Mouse (Mus musculus) embryo, embryonic 10 days (tissue): ENCODE data around the gene Mettl7b.

Source experiments
- DNase-seq: peaks from one replicate; pipeline ENCODE4 v3.0.0-alpha.2; 2015; ENCODE audit warnings: low spot score

Mettl7b gene

DNA sequence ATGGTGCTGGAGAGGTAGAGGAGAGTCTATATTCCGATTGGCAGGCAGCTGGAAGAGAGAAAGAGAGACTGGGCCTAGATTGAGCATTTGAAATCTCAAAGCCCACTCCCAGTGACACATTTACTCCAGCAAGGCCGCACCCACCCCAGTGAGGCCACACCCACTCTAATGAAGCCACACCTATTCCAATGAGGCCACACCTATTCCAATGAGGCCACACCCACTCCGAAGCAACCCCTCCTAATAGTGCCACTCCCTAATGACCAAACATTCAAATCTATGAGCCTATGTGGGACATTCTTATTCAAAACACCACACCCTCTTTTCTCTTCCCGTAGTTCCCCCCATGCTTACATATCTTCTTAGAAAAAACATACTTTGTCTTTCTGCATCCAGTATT is 13.3 kb downstream of the Mettl7b start:
- no peak for DNase-seq

DNA sequence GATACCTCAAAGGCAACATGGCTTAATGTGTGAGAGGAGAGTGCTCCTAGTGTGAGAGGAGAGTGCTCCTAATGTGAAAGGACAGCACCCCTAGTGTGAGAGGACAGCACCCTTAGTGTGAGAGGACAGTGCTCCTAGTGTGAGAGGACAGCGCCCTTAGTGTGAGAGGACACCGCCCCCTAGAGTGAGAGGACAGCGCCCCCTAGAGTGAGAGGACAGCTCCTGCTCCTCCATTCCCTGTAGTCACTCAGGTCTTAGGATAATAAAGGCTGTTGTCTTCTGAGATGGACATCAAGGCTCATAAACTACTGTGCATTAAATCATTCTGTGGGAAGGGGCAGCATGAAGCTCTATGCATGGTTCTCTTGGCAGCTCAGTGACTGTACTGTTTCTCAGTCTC is 15.1 kb downstream of the Mettl7b start:
- peak; percentile 23 for DNase-seq

DNA sequence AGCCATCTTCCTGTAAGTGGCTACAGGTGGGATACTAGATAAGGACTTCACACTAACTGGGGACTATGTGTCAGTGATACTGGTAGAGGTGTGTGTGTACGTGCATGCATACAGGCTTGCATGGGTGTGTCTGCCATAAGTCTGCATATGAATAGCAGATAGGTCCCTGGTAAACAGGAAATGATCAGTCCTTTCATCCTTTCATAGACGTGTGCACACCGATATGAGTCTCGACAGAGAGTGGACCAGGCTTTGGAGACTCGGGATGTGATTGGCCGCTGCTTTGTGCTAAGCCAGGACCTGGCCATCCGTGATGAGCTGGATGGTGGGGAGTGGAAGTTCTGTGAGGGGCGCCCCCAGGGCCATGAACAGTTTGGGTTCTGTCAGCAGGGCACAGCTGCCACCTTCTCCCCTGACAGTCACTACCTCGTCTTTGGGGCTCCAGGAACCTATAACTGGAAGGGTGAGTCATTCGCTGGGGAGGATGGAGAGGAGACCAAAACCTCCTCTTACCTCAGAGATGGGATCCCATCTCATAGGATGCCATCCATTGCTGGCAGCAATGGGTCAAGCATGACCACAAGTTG is 20.2 kb downstream of the Mettl7b start:
- DNase-seq = no peak

DNA sequence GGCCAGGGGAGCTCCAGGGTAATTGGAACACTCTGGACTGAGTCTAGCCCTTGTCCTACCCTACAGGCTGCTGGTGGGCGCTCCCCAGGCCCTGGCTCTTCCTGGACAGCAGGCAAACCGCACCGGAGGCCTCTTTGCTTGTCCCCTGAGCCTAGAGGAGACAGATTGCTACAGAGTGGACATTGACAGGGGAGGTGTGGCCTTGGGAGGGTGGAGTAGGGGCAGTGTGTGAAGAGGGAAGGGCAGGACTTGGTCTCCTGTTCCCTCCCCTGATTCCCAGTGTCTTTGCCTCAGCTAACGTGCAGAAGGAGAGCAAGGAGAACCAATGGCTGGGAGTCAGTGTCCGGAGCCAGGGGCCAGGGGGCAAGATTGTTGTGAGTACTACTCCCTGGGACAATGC is 21.8 kb downstream of the Mettl7b start:
- no peak for DNase-seq

DNA sequence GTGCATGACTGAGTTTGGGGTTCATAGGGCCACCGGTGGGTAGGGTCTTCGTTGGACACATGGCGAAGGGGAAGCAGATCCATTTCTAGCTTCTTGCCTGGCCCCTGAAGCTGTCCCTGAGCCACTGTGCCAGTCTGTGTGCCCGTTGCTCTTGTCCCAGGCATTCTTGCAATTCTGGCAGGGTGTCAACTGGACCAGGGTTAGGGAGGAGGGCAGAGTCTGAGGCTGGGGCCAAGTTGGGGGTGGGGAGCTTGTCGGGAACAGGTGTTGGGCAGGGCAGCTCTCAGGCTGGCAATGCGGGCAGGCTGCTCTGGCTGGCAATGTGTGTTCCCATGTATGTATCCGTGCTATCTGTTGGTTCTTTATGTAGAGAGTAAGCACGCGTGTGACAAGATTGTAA is 22.3 kb downstream of the Mettl7b start:
- no peak for DNase-seq

DNA sequence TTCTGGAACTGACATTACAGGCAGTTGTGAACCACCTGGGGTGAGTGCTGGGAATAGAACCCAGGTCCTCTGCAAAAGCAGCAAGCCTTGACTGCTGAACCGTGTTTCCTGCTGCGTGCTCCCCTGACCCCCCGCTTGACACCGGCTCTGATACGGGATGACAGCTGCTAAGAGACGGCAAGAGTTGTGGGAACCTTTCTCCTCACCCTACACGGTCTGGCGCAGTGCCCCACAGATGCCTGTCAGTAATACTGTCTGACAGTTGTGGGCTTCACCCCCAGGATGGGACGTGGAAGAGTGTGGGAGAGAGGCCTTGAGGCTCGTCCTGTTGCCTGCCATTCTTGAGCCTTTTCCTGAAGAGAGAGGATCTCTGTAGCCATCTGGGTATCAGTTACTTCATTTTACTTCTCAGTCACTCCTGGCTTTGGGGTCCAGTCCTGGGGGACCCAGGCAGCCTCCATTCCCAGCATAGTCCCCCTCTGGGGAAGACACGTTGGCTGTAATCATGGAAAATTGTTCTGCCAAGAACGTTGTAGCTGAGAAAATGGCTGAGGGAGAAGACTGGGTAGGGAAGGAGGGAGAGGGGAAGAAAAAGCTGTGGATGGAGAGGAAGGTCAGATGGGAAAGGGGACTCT is 22.9 kb downstream of the Mettl7b start:
- no peak for DNase-seq

DNA sequence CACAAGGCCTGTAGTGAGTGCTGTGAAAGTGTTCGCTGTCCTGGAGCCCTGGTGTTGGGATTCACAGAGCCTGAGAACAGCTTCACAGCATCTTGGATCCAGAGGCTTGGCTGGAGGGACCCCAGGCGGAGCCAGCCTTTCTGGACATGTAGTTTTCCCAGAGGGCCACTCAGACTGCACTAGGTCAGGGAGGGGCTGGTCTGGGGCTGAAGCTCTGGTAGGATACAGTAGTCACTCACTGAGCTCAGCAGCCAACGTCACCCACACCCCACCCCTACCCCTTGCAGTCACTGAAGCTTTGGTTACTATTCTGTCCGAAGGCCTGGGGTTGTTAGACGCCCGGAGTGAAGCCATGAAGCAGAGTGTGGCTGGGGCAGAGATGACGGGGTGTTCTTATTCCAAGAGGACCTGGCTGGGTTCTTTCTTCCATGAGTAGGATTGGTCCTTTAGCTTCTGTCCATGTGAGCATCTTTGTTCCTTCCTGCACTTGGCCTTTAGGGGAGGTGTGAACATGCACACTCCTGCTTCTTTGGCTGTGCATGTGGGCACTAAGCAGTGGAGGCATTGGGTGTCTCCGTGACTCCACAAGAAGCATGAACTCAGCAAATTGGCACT is 24.9 kb downstream of the Mettl7b start:
- no peak for DNase-seq

DNA sequence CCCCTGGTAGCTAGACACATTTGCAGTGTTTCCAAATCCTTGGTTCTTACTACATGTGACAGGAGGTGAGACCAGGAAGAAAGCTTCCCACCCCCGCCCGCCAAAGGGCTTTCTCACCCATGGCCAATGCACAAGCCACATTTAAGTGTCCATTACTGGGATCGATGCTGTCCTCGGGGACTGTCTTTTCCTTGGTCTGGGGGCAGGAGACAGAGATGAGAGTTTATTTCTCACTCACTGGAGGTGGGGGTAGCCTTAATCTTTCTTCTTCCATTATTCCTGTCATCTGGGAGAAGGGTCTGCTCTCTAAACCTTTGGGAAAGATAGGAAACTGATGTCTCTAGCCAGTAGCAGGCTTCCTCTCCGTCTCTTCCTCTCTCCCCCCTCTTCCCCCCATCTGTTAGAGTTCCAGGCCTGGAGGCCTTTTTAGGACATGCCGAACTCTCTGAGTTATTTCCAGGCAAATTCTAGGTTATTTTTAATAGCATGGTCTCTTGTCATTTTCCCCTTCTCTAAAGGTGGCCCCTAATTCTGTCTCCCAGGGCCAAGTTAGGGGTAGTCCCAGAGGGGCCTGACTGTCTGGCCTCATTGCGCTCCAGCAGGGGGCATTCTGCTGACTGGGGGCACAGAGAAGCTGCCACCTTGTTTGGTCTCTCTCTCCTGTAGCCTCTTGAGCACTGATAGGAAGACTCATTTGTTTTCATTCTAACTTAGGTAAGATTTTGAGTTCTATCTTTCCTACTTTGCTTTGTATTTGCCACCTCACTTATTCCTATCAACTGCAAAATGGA is 25.6 kb downstream of the Mettl7b start:
- DNase-seq = no peak

DNA sequence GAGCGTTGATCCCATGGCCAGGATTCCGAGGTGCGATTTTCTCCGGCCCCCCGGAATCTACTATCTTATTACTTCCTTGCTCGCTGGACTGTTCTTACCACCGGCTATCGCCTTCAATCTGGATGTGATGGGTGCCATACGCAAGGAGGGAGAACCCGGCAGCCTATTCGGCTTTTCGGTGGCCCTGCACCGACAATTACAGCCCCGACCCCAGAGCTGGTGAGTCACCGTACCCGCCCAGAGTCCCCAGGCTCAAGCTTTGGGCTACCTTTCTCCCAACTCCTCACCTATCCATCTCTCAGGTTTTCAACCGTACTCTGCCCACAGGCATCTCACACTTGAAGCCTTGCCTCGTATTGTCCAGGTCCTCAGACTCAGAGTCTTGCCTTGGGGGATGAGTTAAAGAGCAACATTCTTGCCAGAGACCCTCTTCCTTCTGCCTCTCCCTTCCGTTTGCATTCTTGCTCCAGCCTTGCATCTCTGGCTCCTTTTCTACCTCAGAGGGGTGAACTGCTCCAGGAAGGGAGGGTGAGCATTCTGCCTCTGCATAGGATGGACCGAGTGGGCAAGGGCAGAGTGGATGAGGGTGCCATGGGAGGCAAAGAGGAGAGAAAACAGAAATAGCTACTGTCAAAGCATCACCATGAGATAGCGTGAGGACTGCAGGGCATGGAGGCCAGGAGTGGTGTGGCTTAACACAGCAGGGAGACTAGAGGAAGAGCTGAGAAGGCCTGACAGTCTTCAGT is 26.6 kb downstream of the Mettl7b start:
- DNase-seq = no peak

DNA sequence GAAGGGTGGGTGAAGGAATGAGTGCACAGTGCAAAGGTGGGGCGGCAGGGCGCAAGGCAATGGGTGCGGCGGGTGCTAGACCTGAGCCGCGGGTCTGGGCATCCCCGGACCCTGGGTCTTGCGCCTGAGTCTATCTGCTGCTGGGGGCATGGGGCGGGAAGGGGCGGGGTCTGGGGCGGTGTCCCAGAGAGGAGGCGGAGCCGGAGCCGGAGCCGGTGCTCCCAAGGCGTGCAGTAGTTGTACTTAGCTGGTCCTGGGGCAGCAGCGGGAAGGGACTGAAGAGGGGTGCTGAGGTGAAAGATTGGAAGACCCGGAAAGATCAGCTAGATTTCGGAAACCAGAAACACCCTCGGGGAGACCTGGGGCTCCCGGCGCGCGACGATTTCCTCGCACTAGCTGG is 27.2 kb downstream of the Mettl7b start, which contains the start of gene Itga7:
Gene Itga7, plus strand, starts transcription at position 245 of the 400 bp plus-strand sequence.
- DNase-seq = peak; percentile 64

DNA sequence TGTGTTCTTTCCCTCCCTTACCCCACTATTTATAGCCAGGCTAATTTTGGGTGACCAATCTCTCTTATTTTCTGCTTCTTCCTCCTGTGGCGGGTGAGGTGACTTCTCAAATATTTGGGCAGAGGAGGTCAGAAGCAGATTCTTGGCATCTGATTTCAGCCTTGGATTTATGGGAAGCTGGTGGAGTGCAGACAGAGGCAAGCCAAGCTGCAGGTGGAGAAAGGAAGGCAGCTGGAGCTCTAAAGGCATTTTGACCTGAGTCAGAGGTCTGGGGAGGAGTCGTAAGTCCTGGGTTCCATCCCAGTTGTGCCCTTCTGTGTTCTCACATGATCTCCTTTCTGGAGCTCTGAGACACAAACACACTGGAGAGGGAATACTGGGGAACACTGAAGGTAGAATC is 29.3 kb downstream of the Mettl7b start:
- DNase-seq = no peak

DNA sequence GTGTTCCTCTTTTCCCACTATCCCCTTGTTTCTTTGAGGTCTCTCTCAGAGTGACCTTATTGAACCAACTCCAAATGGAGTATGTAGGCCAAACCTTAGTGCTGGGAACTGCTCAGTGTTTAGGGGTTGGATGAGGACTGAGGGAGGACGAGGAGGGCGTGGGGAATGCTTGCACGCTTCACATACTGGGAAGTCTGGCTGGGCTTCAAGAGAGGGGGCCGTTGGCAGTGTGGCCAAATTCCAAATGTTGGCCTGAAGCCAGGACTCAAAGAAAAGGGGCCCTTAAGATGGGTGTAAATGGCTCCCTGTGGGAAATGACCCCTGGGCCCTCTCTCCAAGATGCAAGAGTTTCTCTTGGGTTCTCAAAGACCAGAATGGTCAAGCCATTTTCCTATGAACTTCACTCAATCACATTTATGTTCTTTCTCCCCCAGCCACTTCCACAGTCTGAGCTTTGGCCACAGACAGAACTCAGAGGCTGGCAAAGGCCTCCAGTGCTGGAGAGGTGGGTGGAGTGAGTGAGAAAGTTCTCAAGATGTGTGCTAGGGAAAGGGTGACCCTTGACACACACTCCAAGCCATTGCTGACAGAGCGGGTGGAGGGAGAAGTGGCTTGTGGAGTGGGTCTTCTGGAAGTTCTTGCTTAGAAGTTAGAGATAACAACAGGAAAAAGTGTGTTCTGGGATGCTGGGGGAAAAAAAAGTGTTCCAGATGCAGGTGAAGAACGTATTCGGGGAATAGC is 31.0 kb downstream of the Mettl7b start:
- DNase-seq = no peak

DNA sequence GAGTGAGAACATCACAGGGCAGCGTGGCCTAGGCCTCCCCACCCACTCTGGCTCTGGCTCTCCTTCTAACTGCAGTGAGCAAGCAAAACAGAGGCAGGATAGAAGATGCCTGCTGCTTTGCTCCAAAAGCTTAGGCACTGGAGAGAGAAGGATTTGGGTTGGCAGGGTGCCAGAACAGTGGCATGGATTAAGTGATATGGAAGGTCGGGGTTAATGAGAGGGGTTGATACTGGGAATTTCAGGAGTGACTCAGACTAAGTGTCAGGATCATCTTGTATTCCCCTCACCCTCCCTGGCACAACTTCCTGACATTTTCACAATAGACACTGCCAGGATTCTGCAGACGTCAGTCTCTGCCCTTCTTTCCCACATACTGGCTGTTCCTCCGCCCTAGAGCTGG is 32.4 kb downstream of the Mettl7b start:
- DNase-seq = no peak

DNA sequence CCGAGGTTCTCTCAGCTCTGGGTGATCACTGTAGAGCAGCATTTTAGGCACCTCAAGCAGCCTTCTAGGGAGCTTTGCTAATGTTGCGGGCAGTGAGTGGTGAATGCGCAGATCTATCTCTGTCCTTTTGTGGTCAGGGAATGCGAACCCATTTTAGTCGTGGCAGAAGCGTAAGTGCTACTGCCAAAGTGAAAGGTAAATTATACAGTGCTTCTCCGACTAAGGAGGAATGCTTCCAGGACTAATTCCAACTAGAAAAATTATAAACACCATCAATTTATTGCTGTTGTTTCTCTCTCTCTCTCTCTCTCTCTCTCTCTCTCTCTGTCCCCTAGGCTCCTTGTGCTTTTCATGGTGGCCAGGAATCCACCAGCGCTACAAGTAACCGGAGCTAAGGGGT is 36.9 kb downstream of the Mettl7b start, which contains the start of gene Bloc1s1:
Gene Bloc1s1, minus strand, starts transcription at position 101 of the 400 bp plus-strand sequence.
- no peak for DNase-seq

DNA sequence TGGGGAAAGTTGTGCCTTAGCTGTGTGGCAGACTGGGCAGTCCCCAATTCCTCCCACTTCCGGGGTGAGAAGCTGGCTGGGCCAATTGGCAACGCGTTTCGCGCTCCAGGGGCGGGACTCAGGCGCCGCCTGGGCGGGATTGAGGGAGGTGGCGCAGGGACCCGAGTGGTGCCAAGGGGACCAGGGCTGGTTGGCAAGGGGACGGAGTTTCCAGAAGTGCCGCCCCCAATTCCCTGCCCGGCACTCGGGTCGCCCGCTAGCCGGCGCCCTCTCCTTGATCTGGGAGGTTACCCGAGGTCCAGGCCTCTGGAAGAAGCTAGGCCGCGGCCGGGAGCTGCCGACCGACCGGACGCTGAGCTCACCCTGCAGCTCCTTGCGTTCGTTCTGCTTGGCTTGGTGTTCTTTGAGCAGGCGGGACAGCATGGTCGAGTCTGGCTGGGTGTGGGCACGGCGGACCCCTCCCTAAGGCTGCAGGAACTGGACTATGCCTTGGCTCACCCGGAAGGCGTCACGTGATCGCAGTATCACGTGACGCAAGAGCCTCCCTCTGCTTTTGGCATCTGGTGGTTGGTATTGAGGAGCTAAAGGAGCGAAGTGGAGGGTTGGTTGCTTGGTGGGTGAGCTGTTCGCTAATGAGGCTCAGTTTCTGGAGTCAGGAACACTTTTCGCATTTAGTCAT is 37.6 kb downstream of the Mettl7b start:
- DNase-seq = peak; percentile 85

DNA sequence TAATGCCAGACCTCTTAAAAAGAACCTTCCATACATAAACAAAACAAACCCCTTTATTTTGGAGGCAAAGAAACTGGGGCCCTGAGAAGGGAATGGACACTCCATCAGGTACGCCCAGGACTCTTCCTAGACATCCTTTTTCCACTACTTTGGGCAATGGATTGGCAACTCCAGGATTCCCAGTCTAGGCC is 38.1 kb downstream of the Mettl7b start, which contains the start of gene Rdh5:
Gene Rdh5, minus strand, starts transcription at position 67 of the 191 bp plus-strand sequence.
- no peak for DNase-seq

DNA sequence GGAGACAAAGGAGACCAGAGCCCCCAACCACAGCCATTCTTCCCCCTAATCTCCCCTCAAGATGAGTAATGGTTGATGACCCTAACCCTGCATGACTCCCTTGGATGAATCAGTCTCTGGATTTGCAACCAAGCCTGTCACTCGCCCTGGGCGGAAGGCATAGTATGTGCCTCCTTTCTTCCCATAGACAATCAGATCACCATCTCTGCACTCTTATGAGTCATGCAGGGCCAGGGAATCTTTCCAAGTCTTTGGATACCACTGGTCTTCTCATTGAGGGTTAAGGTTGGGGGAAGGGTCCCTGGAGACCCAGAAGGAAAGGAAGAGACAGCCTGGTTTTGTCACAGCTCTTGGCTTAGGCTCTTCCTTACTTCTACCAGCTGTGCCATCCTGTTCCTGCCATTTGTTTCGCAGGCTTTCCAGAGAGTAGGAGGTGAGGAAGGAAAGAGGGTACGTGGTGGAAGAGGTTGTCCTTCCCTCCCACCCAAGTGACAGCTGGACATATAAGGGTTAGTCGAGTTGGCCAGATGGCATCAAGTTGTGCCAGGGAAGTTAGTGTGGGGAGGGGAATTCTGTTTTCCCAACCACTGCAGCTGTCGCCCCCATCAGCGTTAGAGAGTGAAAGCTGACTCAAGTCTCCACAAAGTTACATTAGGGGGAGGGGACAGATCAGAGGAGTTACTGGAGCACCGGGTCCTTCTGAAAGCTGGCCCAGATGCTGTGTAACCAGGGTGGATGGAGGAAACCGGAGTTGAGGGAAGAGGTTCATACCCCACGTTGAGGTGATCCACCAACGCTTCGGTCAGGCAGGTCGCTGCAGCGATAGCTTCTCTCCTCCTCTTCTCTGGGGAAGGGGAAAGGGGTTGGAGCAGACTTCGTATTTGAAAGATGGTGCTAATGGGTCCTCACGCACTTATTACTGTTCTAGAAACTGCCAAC is 38.6 kb downstream of the Mettl7b start:
- no peak for DNase-seq

DNA sequence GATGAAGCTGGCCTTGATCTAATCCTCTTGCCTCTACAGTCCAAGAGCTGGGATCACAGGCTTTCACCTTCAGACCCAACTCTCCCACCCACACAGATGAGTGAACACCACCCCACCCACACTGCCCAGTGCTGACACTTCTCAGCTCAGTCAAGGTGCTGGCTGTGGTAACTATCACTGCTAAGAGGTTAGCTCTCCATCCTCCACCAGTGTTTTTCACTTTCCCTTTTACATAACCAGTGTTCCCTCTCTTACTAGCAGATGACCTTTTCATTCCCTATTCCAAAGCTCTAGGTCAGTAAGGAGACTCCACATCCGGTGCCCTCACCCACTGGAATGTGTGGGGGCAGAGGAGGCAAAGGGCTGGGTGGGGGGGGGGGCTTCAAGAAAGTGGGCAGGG is 39.5 kb downstream of the Mettl7b start:
- DNase-seq = no peak

DNA sequence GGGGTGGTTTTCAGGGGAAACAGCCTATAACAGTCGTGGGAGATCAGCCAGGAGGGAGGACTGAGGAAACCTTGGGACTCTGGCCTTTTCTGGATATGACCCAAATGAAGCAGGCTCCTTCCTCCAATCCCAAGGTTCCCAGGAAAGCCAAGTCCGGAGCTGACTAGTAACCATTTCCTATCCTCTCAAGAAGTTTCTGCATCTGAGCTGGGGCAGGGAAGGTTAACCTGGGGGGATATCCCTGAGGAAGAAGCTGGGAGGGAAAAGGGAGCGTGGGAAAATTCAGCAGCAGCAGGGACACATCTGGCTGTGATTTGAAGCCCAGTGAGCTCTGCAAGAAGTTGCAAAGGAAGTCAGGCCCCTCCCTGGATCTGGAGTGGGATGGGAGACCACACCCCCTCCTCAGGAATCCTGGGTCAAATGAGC is 40.0 kb downstream of the Mettl7b start:
- no peak for DNase-seq

DNA sequence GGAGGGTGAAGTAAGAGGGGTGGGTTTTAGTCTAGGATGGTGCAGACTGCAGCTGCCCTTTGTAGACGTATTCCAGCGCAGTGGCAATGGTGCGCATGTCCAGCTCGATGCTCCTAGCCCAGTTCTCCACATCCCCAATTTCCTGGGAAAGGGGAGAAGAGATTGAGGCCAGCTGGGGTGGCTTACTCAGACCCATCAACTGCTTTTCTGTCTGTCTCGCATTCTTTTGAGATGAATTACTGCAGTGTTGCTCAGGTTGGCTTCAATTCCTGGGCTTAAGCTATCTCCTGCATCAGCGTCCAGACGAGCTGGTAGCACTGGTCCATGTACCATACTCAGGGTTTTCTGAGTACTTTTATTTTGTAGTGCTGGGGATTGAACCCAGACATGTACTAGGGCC is 40.8 kb downstream of the Mettl7b start:
- DNase-seq = no peak
